Mouse (Mus musculus): ENCODE data around the gene Gm20388.

DNA sequence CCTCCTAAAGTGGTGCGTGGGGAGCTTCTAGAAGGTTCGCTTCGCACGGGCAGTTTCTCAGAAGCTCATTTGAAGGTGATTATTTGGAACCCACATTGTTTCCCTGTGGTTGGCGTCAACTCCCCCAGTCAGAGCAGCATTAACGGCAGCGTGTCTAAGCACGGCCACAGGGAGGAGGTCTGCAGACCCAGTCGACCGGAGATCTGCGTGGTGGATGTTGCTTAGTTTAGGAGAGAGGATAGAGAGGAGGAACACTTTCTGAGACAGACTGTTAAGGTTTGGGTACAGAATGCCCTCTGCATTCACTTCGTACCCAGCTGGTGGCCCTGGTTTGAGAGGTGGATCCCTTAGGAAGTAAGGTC, 4234.0 kb downstream of the Gm20388 start:
- no peak for TF ChIP-seq MAFK (IDR thresholded peaks at IDR 0.05; ENCODE audit: insufficient read depth, low read depth, low read length)
- TF ChIP-seq HCFC1 (IDR thresholded peaks at IDR 0.05; ENCODE audit: borderline replicate concordance, insufficient read depth, low read length), result no peak
- no peak for TF ChIP-seq ZC3H11A (IDR thresholded peaks at IDR 0.05; ENCODE audit: borderline replicate concordance, low read depth, low read length)
